Mouse (Mus musculus) heart, adult 2 months (tissue): ENCODE measurements around the gene Ube2e3. TPM values are rescaled to one million over a fixed set of nuclear protein-coding genes. Genes with fewer than 3 reads are reported as not detected.

ENCODE experiments used
- DNase-seq, 2 experiments: peaks; one replicate each; pipeline ENCODE4 v3.0.0; 2021
- H3K27ac ChIP-seq: fragments of 200-600 bp; 2 replicates; pipeline ENCODE4 v1.8.1; 2022
- H3K27me3 ChIP-seq: fragments of 200-500 bp; 2 replicates; pipeline ENCODE4 v1.6.1; 2012; ENCODE audit warnings: mild to moderate bottlenecking, low read length, inconsistent platforms, mixed read lengths; ENCODE audit not compliant: control insufficient read depth, insufficient read depth
- H3K36me3 ChIP-seq: fragments of 200-500 bp; 2 replicates; pipeline ENCODE4 v1.6.1; 2012; ENCODE audit warnings: low read length, inconsistent platforms; ENCODE audit not compliant: control insufficient read depth, insufficient read depth
- H3K4me1 ChIP-seq: fragments of 200-500 bp; 2 replicates; pipeline ENCODE4 v1.6.1; 2011; ENCODE audit warnings: low read length; ENCODE audit not compliant: control insufficient read depth, insufficient read depth
- H3K4me3 ChIP-seq: fragments of 200-600 bp; 2 replicates; pipeline ENCODE4 v1.8.1; 2022
- H3K79me2 ChIP-seq: fragments of 200-500 bp; replicated peaks from 2 replicates; pipeline ENCODE4 v1.6.1; 2012; ENCODE audit warnings: mild to moderate bottlenecking, inconsistent platforms, low read length, moderate library complexity, mixed read lengths; ENCODE audit not compliant: control insufficient read depth, insufficient read depth
- H3K9ac ChIP-seq: fragments of 200-500 bp; 2 replicates; pipeline ENCODE4 v1.6.1; 2012; ENCODE audit warnings: low read depth, mild to moderate bottlenecking, control low read depth, inconsistent platforms, low read length, mixed read lengths
- CTCF ChIP-seq: fragments of 200-600 bp; IDR thresholded peaks from 2 replicates; pipeline ENCODE4 v1.8.1; 2022; ENCODE audit warnings: antibody characterized with exemption, mild to moderate bottlenecking, moderate library complexity
- EP300 ChIP-seq: fragments of 200-500 bp; IDR thresholded peaks from 2 replicates; pipeline ENCODE4 v1.6.1; 2011; ENCODE audit warnings: low read depth, low read length, control low read depth; ENCODE audit not compliant: insufficient read depth
- POLR2A ChIP-seq: fragments of 200-500 bp; IDR thresholded peaks from 2 replicates; pipeline ENCODE4 v1.6.1; 2011; ENCODE audit warnings: mild to moderate bottlenecking, low read depth, low read length, control low read depth; ENCODE audit not compliant: insufficient read depth
- WGBS: fragments of 180-500 bp; shearing (Covaris S2); methylation state at CpG from one replicate; pipeline ENCODE4 v1.1.7; 2018; 5-methylcytosine and 5-hydroxymethylcytosine counted together
- intact Hi-C: fragments of 180-260 bp; cut with DNase I; formaldehyde crosslinking; loops from one replicate; pipeline ENCODE4 v1.15.1; 2025
- long read RNA-seq: library from polyadenylated mRNA; stranded (forward); transcript quantifications from one replicate; pipeline ENCODE4 v2.0.0, GENCODE M21; 2021
- polyA plus RNA-seq: library from polyadenylated mRNA; depleted of rRNA; stranded (reverse); fragments of >200 nt; gene quantifications from 2 replicates; pipeline ENCODE4 v1.2.3, GENCODE M21; 2012; rRNA removed
- total RNA-seq, 2 experiments: library from RNA; stranded (reverse); gene quantifications; 2 replicates each; pipeline ENCODE4 v1.2.3; 2021

The Ube2e3 gene
- total RNA-seq (10 to 100 TPM; 42.1 to 47.8 TPM), polyA plus RNA-seq (20.9 and 39.4 TPM in 2 replicates)
- long read RNA-seq, transcript Ube2e3-201 (6 exons, 2,249 nt), result major isoform, 50 of 52 reads
- long read RNA-seq, partial matches to known transcripts, result 0 of 52 reads
- long read RNA-seq, other reads (novel, unspliced or antisense), result 1 of 52 reads

DNA sequence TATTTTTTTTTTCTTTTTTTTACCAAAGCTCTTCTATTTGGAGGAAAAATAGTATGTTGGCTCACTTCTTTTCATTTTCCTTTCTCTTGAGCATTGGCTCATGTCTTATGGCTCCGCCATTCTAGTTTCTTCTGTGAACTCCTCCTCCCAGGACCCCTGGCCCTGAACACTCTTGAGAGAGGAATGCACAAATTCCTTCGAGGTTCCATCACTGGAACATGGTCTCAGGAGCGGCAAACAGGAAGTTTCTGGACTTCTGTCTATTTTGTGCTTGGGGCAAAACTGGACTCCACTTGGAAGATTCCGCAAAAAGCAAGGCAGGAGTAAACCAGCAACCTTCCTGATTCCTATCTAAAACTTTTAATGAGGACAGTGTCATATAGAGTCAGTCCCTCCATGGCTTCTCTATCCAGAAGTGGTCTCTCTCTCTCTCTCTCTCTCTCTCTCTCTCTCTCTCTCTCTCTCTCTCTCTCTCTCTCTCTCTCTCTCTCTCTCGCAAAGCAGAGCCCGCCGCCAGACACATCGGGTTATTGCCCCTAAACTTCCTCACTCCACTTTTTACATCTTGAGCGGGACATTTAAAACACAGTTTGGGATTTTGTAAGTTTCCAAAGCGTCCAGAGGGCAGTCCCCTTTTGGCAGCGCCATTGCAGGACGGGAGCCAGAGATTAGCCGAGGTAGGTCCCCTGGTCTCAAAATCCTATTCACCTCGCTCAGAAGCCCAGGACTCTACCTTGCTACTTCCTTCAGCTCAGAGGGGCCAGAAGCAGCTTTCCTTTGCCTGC lies at the start of gene Ube2e3:
Gene Ube2e3, plus strand, starts transcription at position 399 of the 785 bp plus-strand sequence.
- H3K27me3 ChIP-seq, result no peaks in the 10 kb centered on the region
- H3K4me1 ChIP-seq, result peaks cover 10% of the 10 kb centered on the region
- H3K79me2 ChIP-seq, result no peaks in the 10 kb centered on the region
- intact Hi-C loops, result loop anchor here (5.0 kb wide), 1 partner anchor 39 kb away; no protein-coding TSS in a partner anchor
- H3K27ac ChIP-seq, result peak within 1 kb of the TSS; percentile 87
- no peak for TF ChIP-seq POLR2A
- H3K9ac ChIP-seq, result peak within 1 kb of the TSS; percentile 100
- H3K36me3 ChIP-seq, result peaks cover 16% of the 10 kb centered on the region
- no peak for DNase-seq
- peak within 1 kb of the TSS; percentile 64 for H3K4me3 ChIP-seq
- 14% methylated on average over 14 of the region's 14 CpGs for WGBS

DNA sequence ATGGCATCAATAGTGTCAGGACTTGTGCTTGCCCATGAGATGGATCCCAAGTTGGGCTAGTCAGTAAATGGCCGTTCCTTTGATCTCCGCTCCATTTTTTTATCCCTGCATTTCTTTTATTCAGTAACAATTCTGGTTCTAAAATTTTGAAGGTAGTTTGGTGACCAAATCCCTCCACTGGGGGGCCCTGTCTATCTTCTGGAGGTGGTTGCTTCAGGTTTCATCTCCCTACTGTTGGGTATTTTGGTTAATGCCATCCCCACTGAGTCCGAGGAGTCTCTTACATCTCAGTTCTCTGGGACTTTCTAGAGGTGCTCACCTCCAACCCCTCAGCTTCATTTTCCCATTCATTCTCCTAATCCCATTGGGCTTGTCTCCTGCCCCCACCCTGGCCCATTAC lies 38.0 kb upstream of the Ube2e3 start:
- no peak overlapping the region for H3K9ac ChIP-seq
- no peaks in the 10 kb centered on the region for H3K27me3 ChIP-seq
- H3K36me3 ChIP-seq, result no peaks in the 10 kb centered on the region
- no peaks in the 10 kb centered on the region for H3K79me2 ChIP-seq
- intact Hi-C loops, result no loop called here
- no peak overlapping the region for H3K27ac ChIP-seq
- DNase-seq, result no peak
- H3K4me3 ChIP-seq, result no peak overlapping the region
- H3K4me1 ChIP-seq, result no peaks in the 10 kb centered on the region
- no peak for TF ChIP-seq EP300
- TF ChIP-seq CTCF, result no peak
- no peak for TF ChIP-seq POLR2A
- 98% methylated on average over 3 of the region's 3 CpGs for WGBS

DNA sequence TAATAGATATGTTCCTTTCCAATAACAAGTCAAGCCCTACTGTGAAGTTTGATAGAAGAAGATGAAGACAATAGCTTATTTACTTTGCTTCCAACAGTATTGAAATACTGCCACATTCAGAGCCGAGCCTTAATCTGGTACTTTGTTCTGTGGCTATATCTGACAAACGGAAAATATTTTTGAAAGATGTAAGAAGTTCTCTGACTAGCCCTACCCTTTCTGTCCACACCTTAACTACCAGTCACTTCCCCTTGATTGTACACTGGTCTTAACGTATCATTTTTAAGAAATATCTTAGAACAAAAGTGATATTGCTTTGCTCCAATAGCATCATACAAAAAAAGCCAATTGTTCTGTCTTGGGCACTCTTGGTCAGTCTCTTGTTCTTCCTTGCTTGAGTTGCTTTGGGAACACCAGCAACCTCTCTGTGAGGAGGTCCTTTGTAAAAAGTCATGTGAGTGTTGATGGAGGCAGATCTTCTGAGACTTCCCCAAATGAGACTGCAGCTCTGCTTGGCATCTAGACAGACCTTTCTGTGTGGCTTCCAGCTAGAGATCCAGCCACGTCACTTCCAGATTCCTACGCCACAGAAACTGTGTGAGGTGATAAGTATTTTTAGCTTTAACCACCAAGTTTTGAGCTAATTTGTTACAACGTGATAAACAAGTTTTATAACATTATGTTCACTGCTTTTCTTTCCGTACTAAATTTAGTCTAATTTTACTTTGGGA lies 26.3 kb upstream of the Ube2e3 start:
- DNase-seq, result no peak
- Histone ChIP-seq H3K79me2 (no peaks in the 10 kb centered on the region), H3K9ac (no peak overlapping the region), H3K4me1 (no peaks in the 10 kb centered on the region), H3K4me3 (no peak overlapping the region), H3K36me3 (no peaks in the 10 kb centered on the region), H3K27me3 (no peaks in the 10 kb centered on the region), H3K27ac (no peak overlapping the region)
- 64% methylated on average over 7 of the region's 7 CpGs for WGBS
- intact Hi-C loops, result no loop called here
- TF ChIP-seq POLR2A, result no peak
- no peak for TF ChIP-seq CTCF
- no peak for TF ChIP-seq EP300

DNA sequence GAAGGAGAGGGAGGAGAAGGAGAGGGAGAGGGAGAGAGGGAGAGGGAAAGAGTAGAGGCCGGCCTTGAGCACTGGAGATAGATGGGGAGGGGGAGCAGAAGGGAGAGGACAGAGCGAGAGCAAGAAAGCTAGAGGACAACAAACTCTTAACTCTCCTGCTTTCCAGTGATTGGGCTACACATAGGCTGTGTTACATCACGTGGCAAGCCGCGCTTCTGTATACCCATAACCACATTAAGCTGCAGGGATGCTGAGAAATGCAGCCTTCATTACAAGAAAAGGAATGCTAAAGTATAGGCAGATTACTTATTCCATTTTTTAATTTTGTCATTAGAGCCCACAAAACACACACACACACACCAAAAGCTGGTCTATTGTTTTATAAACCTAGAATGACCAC lies 23.6 kb upstream of the Ube2e3 start:
- Histone ChIP-seq H3K27me3 (no peaks in the 10 kb centered on the region), H3K4me3 (no peak overlapping the region), H3K9ac (no peak overlapping the region), H3K27ac (no peak overlapping the region), H3K4me1 (no peaks in the 10 kb centered on the region), H3K79me2 (no peaks in the 10 kb centered on the region), H3K36me3 (no peaks in the 10 kb centered on the region)
- WGBS, result 89% methylated on average over 5 of the region's 5 CpGs
- TF ChIP-seq EP300, result no peak
- TF ChIP-seq POLR2A, result no peak
- TF ChIP-seq CTCF, result no peak
- DNase-seq, result no peak
- intact Hi-C loops, result no loop called here

DNA sequence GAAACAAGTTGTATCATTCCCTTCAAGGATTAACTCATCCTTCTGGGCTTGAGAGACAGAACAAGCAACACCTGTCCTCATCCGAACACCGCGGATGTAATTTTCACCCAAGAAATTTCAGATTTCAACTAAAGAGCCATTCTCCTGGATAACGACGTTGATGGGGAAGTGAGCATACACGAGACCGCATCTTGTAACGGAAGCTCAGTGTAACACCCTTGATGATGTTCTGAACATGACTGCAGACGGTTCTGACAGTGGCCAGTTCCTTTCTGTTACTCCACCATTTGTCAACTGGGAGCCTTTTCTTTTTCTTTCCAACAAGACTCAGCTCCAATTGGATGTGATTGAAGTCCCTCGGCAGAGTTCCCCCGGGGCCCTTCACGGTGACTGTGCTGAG lies 22.6 kb upstream of the Ube2e3 start:
- no peak overlapping the region for H3K4me3 ChIP-seq
- H3K4me1 ChIP-seq, result no peaks in the 10 kb centered on the region
- no peaks in the 10 kb centered on the region for H3K27me3 ChIP-seq
- H3K79me2 ChIP-seq, result no peaks in the 10 kb centered on the region
- intact Hi-C loops, result no loop called here
- no peaks in the 10 kb centered on the region for H3K36me3 ChIP-seq
- DNase-seq, result no peak
- TF ChIP-seq CTCF (no peak), EP300 (no peak), POLR2A (no peak)
- 80% methylated on average over 12 of the region's 12 CpGs for whole genome bisulfite sequencing
- H3K9ac ChIP-seq, result no peak overlapping the region
- H3K27ac ChIP-seq, result no peak overlapping the region

DNA sequence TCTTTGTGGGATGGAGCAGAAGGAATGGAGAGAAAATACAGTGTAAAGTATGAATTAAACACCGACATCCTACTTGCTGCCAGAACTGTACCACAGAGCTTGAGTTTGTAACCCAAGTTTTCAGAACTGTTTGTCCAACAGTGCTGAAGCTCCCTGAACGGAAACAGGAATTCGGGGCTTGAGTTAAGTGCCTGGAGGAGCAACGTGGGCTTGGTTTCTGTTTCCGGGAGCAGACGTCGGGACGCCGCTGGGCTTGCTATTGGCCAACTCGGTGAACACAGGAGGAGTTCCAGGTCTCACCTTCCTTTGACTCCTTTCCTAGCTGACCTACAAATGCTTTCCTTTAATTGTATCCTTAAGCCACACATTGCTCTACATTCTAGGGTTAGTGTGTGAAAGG lies 22.2 kb upstream of the Ube2e3 start:
- no peak for DNase-seq
- Histone ChIP-seq H3K27ac (no peak overlapping the region), H3K4me3 (no peak overlapping the region), H3K27me3 (no peaks in the 10 kb centered on the region), H3K9ac (no peak overlapping the region), H3K79me2 (no peaks in the 10 kb centered on the region), H3K4me1 (no peaks in the 10 kb centered on the region), H3K36me3 (no peaks in the 10 kb centered on the region)
- intact Hi-C loops, result no loop called here
- no peak for TF ChIP-seq EP300
- no peak for TF ChIP-seq CTCF
- no peak for TF ChIP-seq POLR2A
- WGBS, result 75% methylated on average over 10 of the region's 10 CpGs
